Mouse (Mus musculus): Measurements from ENCODE around the gene Vmac. TPM values are rescaled to one million over a fixed set of nuclear protein-coding genes. Genes with fewer than 3 reads are reported as not detected.

Gene Vmac
- polyA plus RNA-seq, 1 experiment from 2014 or later = 18.2 TPM

- Histone ChIP-seq H3K9ac (ENCODE audit: low read length) (no peak overlapping the region), H3K4me1 (replicated peaks; ENCODE audit: control insufficient read depth, insufficient read depth, low read length) (peaks cover 9% of the 10 kb centered on the region), H3K4me3 (ENCODE audit: low read length) (no peak overlapping the region), H3K27me3 (ENCODE audit: control insufficient read depth, insufficient read depth, low read depth, low read length) (no peaks in the 10 kb centered on the region), H3K4me2 (ENCODE audit: low read depth, low read length) (no peak overlapping the region), H3K9me3 (ENCODE audit: control insufficient read depth, low read length) (no peaks in the 10 kb centered on the region), H3K36me3 (ENCODE audit: control insufficient read depth, insufficient read depth, low read length) (no peaks in the 10 kb centered on the region), H3K27ac (ENCODE audit: low read length) (no peak overlapping the region)
- WGBS = 88% methylated on average over 4 of the region's 4 CpGs
- ATAC-seq (ENCODE audit: low read depth) = no peak
Measured at GRCm38 (mm10) chr17:56666384-56666783, 51.4 kb downstream of the Vmac start.

DNA sequence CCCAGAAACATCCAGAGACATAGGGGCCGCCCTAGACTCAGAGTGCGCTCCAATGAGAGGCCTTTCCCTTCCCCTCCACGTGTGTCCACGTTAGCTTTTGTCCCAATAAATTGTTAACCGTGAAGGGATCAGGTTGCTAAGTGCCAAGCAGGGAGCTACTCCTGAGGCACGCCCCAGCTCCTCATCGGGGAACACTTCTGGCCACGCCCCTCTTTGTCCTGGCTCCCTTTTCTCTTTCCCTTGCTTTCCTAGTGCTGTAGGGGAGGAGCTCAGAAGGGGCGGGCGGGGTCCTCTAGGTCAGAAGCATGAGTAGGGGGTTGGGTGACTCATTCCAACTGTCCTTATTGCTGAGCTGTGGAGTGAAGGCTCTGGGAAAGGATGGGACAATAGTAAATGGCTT is 53.5 kb downstream of the Vmac start:
- 3% methylated on average over 10 of the region's 10 CpGs for WGBS
- peak; percentile 77 for ATAC-seq (ENCODE audit: low read depth)
- Histone ChIP-seq H3K4me2 (ENCODE audit: low read depth, low read length) (peak overlapping the region; percentile 49), H3K4me3 (ENCODE audit: low read length) (peak overlapping the region; percentile 27), H3K27me3 (ENCODE audit: control insufficient read depth, insufficient read depth, low read depth, low read length) (no peaks in the 10 kb centered on the region), H3K9me3 (ENCODE audit: control insufficient read depth, low read length) (no peaks in the 10 kb centered on the region), H3K9ac (ENCODE audit: low read length) (peak overlapping the region; percentile 50), H3K36me3 (ENCODE audit: control insufficient read depth, insufficient read depth, low read length) (no peaks in the 10 kb centered on the region), H3K27ac (ENCODE audit: low read length) (peak overlapping the region; percentile 43; the same call in 1 of the 2 replicates), H3K4me1 (replicated peaks; ENCODE audit: control insufficient read depth, insufficient read depth, low read length) (peaks cover 9% of the 10 kb centered on the region)

Other genes with a start within 250 kb of the Vmac start
- gene Ptprs, start 241.5 kb downstream of the Vmac start, polyA plus RNA-seq (2015; fragmentation: Nextera tagmentation; extraction: Ambion mirVana) = 59.1 and 59.9 TPM in 2 replicates
- gene Znrf4, start 205.6 kb downstream of the Vmac start, polyA plus RNA-seq (2015; fragmentation: Nextera tagmentation; extraction: Ambion mirVana) = not detected in 2 replicates
- gene Gm20219, start 163.6 kb downstream of the Vmac start, polyA plus RNA-seq (2015; fragmentation: Nextera tagmentation; extraction: Ambion mirVana) = 4.8 and 4.9 TPM in 2 replicates
- gene Safb2, start 133.4 kb downstream of the Vmac start, polyA plus RNA-seq (2015; fragmentation: Nextera tagmentation; extraction: Ambion mirVana) = 73.7 and 74.8 TPM in 2 replicates
- gene Safb, start 133.2 kb downstream of the Vmac start, polyA plus RNA-seq (2015; fragmentation: Nextera tagmentation; extraction: Ambion mirVana) = 86.9 and 95.7 TPM in 2 replicates
- gene 2410015M20Rik, start 108.3 kb downstream of the Vmac start, polyA plus RNA-seq (2015; fragmentation: Nextera tagmentation; extraction: Ambion mirVana) = 227 and 241 TPM in 2 replicates
- gene Rpl36, start 104.6 kb downstream of the Vmac start, polyA plus RNA-seq (2015; fragmentation: Nextera tagmentation; extraction: Ambion mirVana) = 1,731 and 1,766 TPM in 2 replicates
- 41.1 and 41.7 TPM in 2 replicates for gene Lonp1, start 91.1 kb downstream of the Vmac start, polyA plus RNA-seq (2015; fragmentation: Nextera tagmentation; extraction: Ambion mirVana)
- 0.43 and 0.91 TPM in 2 replicates for gene Catsperd, start 89.9 kb downstream of the Vmac start, polyA plus RNA-seq (2015; fragmentation: Nextera tagmentation; extraction: Ambion mirVana)
- 80.2 and 92.8 TPM in 2 replicates for gene Ranbp3, start 44.7 kb downstream of the Vmac start, polyA plus RNA-seq (2015; fragmentation: Nextera tagmentation; extraction: Ambion mirVana)
- 424 and 435 TPM in 2 replicates for gene Ndufa11, start 255 bp downstream of the Vmac start, polyA plus RNA-seq (2015; fragmentation: Nextera tagmentation; extraction: Ambion mirVana)
- 5.1 and 7.3 TPM in 2 replicates for gene Nrtn, start 39.5 kb upstream of the Vmac start, polyA plus RNA-seq (2015; fragmentation: Nextera tagmentation; extraction: Ambion mirVana)
- gene Dus3l, start 46.7 kb upstream of the Vmac start, polyA plus RNA-seq (2015; fragmentation: Nextera tagmentation; extraction: Ambion mirVana) = 40.8 and 43.6 TPM in 2 replicates
- gene Prr22, start 52.2 kb upstream of the Vmac start, polyA plus RNA-seq (2015; fragmentation: Nextera tagmentation; extraction: Ambion mirVana) = 0.84 and 1.5 TPM in 2 replicates
- 6.7 and 6.9 TPM in 2 replicates for gene Rfx2, start 113.0 kb upstream of the Vmac start, polyA plus RNA-seq (2015; fragmentation: Nextera tagmentation; extraction: Ambion mirVana)
- not detected in 2 replicates for gene Acsbg2, start 156.4 kb upstream of the Vmac start, polyA plus RNA-seq (2015; fragmentation: Nextera tagmentation; extraction: Ambion mirVana)
- gene 1700061G19Rik, start 157.5 kb upstream of the Vmac start, polyA plus RNA-seq (2015; fragmentation: Nextera tagmentation; extraction: Ambion mirVana) = 0.43 and 0.53 TPM in 2 replicates
- gene Mllt1, start 217.4 kb upstream of the Vmac start, polyA plus RNA-seq (2015; fragmentation: Nextera tagmentation; extraction: Ambion mirVana) = 34.8 and 40.6 TPM in 2 replicates